Mouse (Mus musculus) megakaryocyte, embryonic 14.5 days (primary cell): ENCODE data around the gene Ugcg.

Source experiments
- FLI1 ChIP-seq: IDR thresholded peaks from 2 replicates; pipeline ENCODE4 v1.6.1; 2012; ENCODE audit warnings: low read length, inconsistent platforms, mixed read lengths
- GATA1 ChIP-seq: IDR thresholded peaks from 3 replicates; pipeline ENCODE4 v1.6.1; 2012; ENCODE audit warnings: mixed read lengths, low read length, inconsistent platforms, borderline replicate concordance

- TF ChIP-seq GATA1 = no peak
- no peak for TF ChIP-seq FLI1
Observed at GRCm38 (mm10) chr4:59181320-59182271, 7.5 kb upstream of the Ugcg start.
